Mouse (Mus musculus) right cerebral cortex, postnatal 10 days (tissue): Measurements from ENCODE around the gene Agpat1.

ENCODE experiments used
- DNase-seq, 2 experiments: peaks; one replicate each; pipeline ENCODE4 v3.0.0; 2021; ENCODE audit warnings: low spot score in 2 of 2

Agpat1 gene

GRCm38 (mm10) chr17:34604061-34604508 is at the start of gene Agpat1:
TSS of gene Agpat1 (plus strand) at chr17:34604262.
- peak; percentile 99 for DNase-seq

- DNase-seq = peak in 1 of 2 experiments; percentile 68
Measured at GRCm38 (mm10) chr17:34555483-34555882, 48.6 kb upstream of the Agpat1 start.

- no peak for DNase-seq
Measured at GRCm38 (mm10) chr17:34556406-34556805, 47.7 kb upstream of the Agpat1 start.

- DNase-seq = no peak
Measured at GRCm38 (mm10) chr17:34557411-34557810, 46.7 kb upstream of the Agpat1 start.

- no peak for DNase-seq
Measured at GRCm38 (mm10) chr17:34559116-34559515, 44.9 kb upstream of the Agpat1 start.

- DNase-seq = peak in 1 of 2 experiments; percentile 13
Measured at GRCm38 (mm10) chr17:34559895-34560294, 44.2 kb upstream of the Agpat1 start.

- no peak for DNase-seq
Measured at GRCm38 (mm10) chr17:34560438-34560837, 43.6 kb upstream of the Agpat1 start.

GRCm38 (mm10) chr17:34561200-34561599 is 42.9 kb upstream of the Agpat1 start:
- peak in 1 of 2 experiments; percentile 17 for DNase-seq

- peak in 1 of 2 experiments; percentile 14 for DNase-seq
Measured at GRCm38 (mm10) chr17:34562595-34562994, 41.5 kb upstream of the Agpat1 start.

- DNase-seq = peak in 1 of 2 experiments; percentile 15
Measured at GRCm38 (mm10) chr17:34563354-34563753, 40.7 kb upstream of the Agpat1 start.

GRCm38 (mm10) chr17:34564003-34564421 is 40.0 kb upstream of the Agpat1 start, which contains the start of gene Notch4:
TSS of gene Notch4 (plus strand) at chr17:34564268.
- DNase-seq = peak in 1 of 2 experiments; percentile 22

GRCm38 (mm10) chr17:34564796-34565195 is 39.3 kb upstream of the Agpat1 start:
- DNase-seq = peak in 1 of 2 experiments; percentile 19

GRCm38 (mm10) chr17:34567311-34567710 is 36.8 kb upstream of the Agpat1 start:
- peak in 1 of 2 experiments; percentile 18 for DNase-seq

- peak in 1 of 2 experiments; percentile 19 for DNase-seq
Measured at GRCm38 (mm10) chr17:34568421-34568820, 35.6 kb upstream of the Agpat1 start.

- no peak for DNase-seq
Measured at GRCm38 (mm10) chr17:34569919-34570318, 34.1 kb upstream of the Agpat1 start.

- no peak for DNase-seq
Measured at GRCm38 (mm10) chr17:34571875-34572274, 32.2 kb upstream of the Agpat1 start.

GRCm38 (mm10) chr17:34572361-34572760 is 31.7 kb upstream of the Agpat1 start:
- DNase-seq = no peak

GRCm38 (mm10) chr17:34576577-34576976 is 27.5 kb upstream of the Agpat1 start:
- DNase-seq = no peak

GRCm38 (mm10) chr17:34578070-34578469 is 26.0 kb upstream of the Agpat1 start:
- no peak for DNase-seq

GRCm38 (mm10) chr17:34582528-34582927 is 21.5 kb upstream of the Agpat1 start:
- DNase-seq = peak in 1 of 2 experiments; percentile 25

- peak; percentile 34 to 44 for DNase-seq
Measured at GRCm38 (mm10) chr17:34583397-34583796, 20.7 kb upstream of the Agpat1 start.

GRCm38 (mm10) chr17:34583819-34584218 is 20.2 kb upstream of the Agpat1 start:
- no peak for DNase-seq

GRCm38 (mm10) chr17:34585121-34585520 is 18.9 kb upstream of the Agpat1 start:
- DNase-seq = peak in 1 of 2 experiments; percentile 70
